Mouse (Mus musculus) heart, postnatal 0 days (tissue): ENCODE results near the gene Bmpr1b.

ENCODE experiments used
- CTCF ChIP-seq: IDR thresholded peaks from 2 replicates; pipeline ENCODE4 v1.5.1; 2016; ENCODE audit warnings: antibody characterized with exemption, control low read depth, low read depth
- EP300 ChIP-seq: IDR thresholded peaks from 2 replicates; pipeline ENCODE4 v1.6.1; 2016; ENCODE audit warnings: antibody characterized with exemption, low read depth

GRCm38 (mm10) chr3:141919661-141920060 is 249.6 kb downstream of the Bmpr1b start:
- TF ChIP-seq CTCF (no peak), EP300 (no peak)
